Mouse (Mus musculus): ENCODE results near the gene Ror2. TPM values are rescaled to one million over a fixed set of nuclear protein-coding genes. Genes with fewer than 3 reads are reported as not detected.

The Ror2 gene
- polyA plus RNA-seq, 1 experiment from 2014 or later: 13.4 TPM

GRCm38 (mm10) chr13:53125627-53126026, 160.3 kb downstream of the Ror2 start:
- H3K27me3 ChIP-seq (ENCODE audit: control insufficient read depth, insufficient read depth, low read depth, low read length): no peaks in the 10 kb centered on the region
- H3K36me3 ChIP-seq (ENCODE audit: control insufficient read depth, insufficient read depth, low read length): no peaks in the 10 kb centered on the region
- peaks cover 1% of the 10 kb centered on the region for H3K4me1 ChIP-seq (replicated peaks; ENCODE audit: control insufficient read depth, insufficient read depth, low read length)
- WGBS: 61% methylated on average over 5 of the region's 5 CpGs
- no peak for ATAC-seq (ENCODE audit: low read depth)
- H3K9ac ChIP-seq (ENCODE audit: low read length): no peak overlapping the region
- no peak overlapping the region for H3K4me2 ChIP-seq (ENCODE audit: low read depth, low read length)
- H3K4me3 ChIP-seq (ENCODE audit: low read length): no peak overlapping the region
- H3K27ac ChIP-seq (ENCODE audit: low read length): no peak overlapping the region
- no peaks in the 10 kb centered on the region for H3K9me3 ChIP-seq (ENCODE audit: control insufficient read depth, low read length)

GRCm38 (mm10) chr13:53122085-53122484, 163.8 kb downstream of the Ror2 start:
- no peak overlapping the region for H3K9ac ChIP-seq (ENCODE audit: low read length)
- 58% methylated on average over 8 of the region's 8 CpGs for WGBS
- no peak overlapping the region for H3K4me3 ChIP-seq (ENCODE audit: low read length)
- H3K27ac ChIP-seq (ENCODE audit: low read length): no peak overlapping the region
- no peaks in the 10 kb centered on the region for H3K9me3 ChIP-seq (ENCODE audit: control insufficient read depth, low read length)
- ATAC-seq (ENCODE audit: low read depth): no peak; the same call in 1 of the 2 replicates
- peaks cover 9% of the 10 kb centered on the region for H3K4me1 ChIP-seq (replicated peaks; ENCODE audit: control insufficient read depth, insufficient read depth, low read length)
- H3K27me3 ChIP-seq (ENCODE audit: control insufficient read depth, insufficient read depth, low read depth, low read length): no peaks in the 10 kb centered on the region
- no peaks in the 10 kb centered on the region for H3K36me3 ChIP-seq (ENCODE audit: control insufficient read depth, insufficient read depth, low read length)
- no peak overlapping the region for H3K4me2 ChIP-seq (ENCODE audit: low read depth, low read length)

- Histone ChIP-seq H3K4me2 (ENCODE audit: low read depth, low read length) (no peak overlapping the region), H3K4me1 (replicated peaks; ENCODE audit: control insufficient read depth, insufficient read depth, low read length) (peaks cover 9% of the 10 kb centered on the region), H3K4me3 (ENCODE audit: low read length) (no peak overlapping the region), H3K9me3 (ENCODE audit: control insufficient read depth, low read length) (no peaks in the 10 kb centered on the region), H3K27ac (ENCODE audit: low read length) (no peak overlapping the region), H3K9ac (ENCODE audit: low read length) (no peak overlapping the region), H3K27me3 (ENCODE audit: control insufficient read depth, insufficient read depth, low read depth, low read length) (no peaks in the 10 kb centered on the region), H3K36me3 (ENCODE audit: control insufficient read depth, insufficient read depth, low read length) (no peaks in the 10 kb centered on the region)
- 40% methylated on average over 11 of the region's 11 CpGs for WGBS
- ATAC-seq (ENCODE audit: low read depth): no peak; the same call in 1 of the 2 replicates
Measured at GRCm38 (mm10) chr13:53120906-53121305, 165.0 kb downstream of the Ror2 start.

- no peaks in the 10 kb centered on the region for H3K36me3 ChIP-seq (ENCODE audit: control insufficient read depth, insufficient read depth, low read length)
- no peak overlapping the region for H3K4me2 ChIP-seq (ENCODE audit: low read depth, low read length)
- 17% methylated on average over 10 of the region's 10 CpGs for WGBS
- no peaks in the 10 kb centered on the region for H3K27me3 ChIP-seq (ENCODE audit: control insufficient read depth, insufficient read depth, low read depth, low read length)
- H3K4me1 ChIP-seq (replicated peaks; ENCODE audit: control insufficient read depth, insufficient read depth, low read length): peaks cover 9% of the 10 kb centered on the region
- 0 out of 2 replicates have a peak overlapping the region, but pooled peaks have one; percentile 7 for H3K9ac ChIP-seq (ENCODE audit: low read length)
- peak overlapping the region; percentile 41; the same call in 1 of the 2 replicates for H3K27ac ChIP-seq (ENCODE audit: low read length)
- ATAC-seq (ENCODE audit: low read depth): peak; percentile 73
- H3K9me3 ChIP-seq (ENCODE audit: control insufficient read depth, low read length): no peaks in the 10 kb centered on the region
- no peak overlapping the region for H3K4me3 ChIP-seq (ENCODE audit: low read length)
Measured at GRCm38 (mm10) chr13:53119586-53120426, 166.1 kb downstream of the Ror2 start.

GRCm38 (mm10) chr13:53118398-53118797, 167.5 kb downstream of the Ror2 start:
- Histone ChIP-seq H3K4me2 (ENCODE audit: low read depth, low read length) (no peak overlapping the region), H3K4me3 (ENCODE audit: low read length) (no peak overlapping the region), H3K36me3 (ENCODE audit: control insufficient read depth, insufficient read depth, low read length) (no peaks in the 10 kb centered on the region), H3K27me3 (ENCODE audit: control insufficient read depth, insufficient read depth, low read depth, low read length) (no peaks in the 10 kb centered on the region), H3K9ac (ENCODE audit: low read length) (no peak overlapping the region), H3K27ac (ENCODE audit: low read length) (no peak overlapping the region), H3K4me1 (replicated peaks; ENCODE audit: control insufficient read depth, insufficient read depth, low read length) (peaks cover 9% of the 10 kb centered on the region), H3K9me3 (ENCODE audit: control insufficient read depth, low read length) (no peaks in the 10 kb centered on the region)
- WGBS: 86% methylated on average over 13 of the region's 13 CpGs
- no peak for ATAC-seq (ENCODE audit: low read depth)

- Histone ChIP-seq H3K9me3 (ENCODE audit: control insufficient read depth, low read length) (no peaks in the 10 kb centered on the region), H3K27ac (ENCODE audit: low read length) (no peak overlapping the region), H3K9ac (ENCODE audit: low read length) (no peak overlapping the region), H3K4me1 (replicated peaks; ENCODE audit: control insufficient read depth, insufficient read depth, low read length) (peaks cover 9% of the 10 kb centered on the region), H3K4me3 (ENCODE audit: low read length) (no peak overlapping the region), H3K27me3 (ENCODE audit: control insufficient read depth, insufficient read depth, low read depth, low read length) (no peaks in the 10 kb centered on the region), H3K36me3 (ENCODE audit: control insufficient read depth, insufficient read depth, low read length) (no peaks in the 10 kb centered on the region), H3K4me2 (ENCODE audit: low read depth, low read length) (no peak overlapping the region)
- no peak for ATAC-seq (ENCODE audit: low read depth)
- WGBS: 86% methylated on average over 7 of the region's 7 CpGs
Measured at GRCm38 (mm10) chr13:53117921-53118320, 168.0 kb downstream of the Ror2 start.

GRCm38 (mm10) chr13:53110249-53110578, 175.7 kb downstream of the Ror2 start:
- H3K4me1 ChIP-seq (replicated peaks; ENCODE audit: control insufficient read depth, insufficient read depth, low read length): no peaks in the 10 kb centered on the region
- H3K9ac ChIP-seq (ENCODE audit: low read length): no peak overlapping the region
- peak; percentile 26; the same call in 1 of the 2 replicates for ATAC-seq (ENCODE audit: low read depth)
- WGBS: 89% methylated on average over 16 of the region's 16 CpGs
- H3K36me3 ChIP-seq (ENCODE audit: control insufficient read depth, insufficient read depth, low read length): peaks cover 13% of the 10 kb centered on the region
- no peak overlapping the region for H3K4me2 ChIP-seq (ENCODE audit: low read depth, low read length)
- no peak overlapping the region for H3K4me3 ChIP-seq (ENCODE audit: low read length)
- H3K9me3 ChIP-seq (ENCODE audit: control insufficient read depth, low read length): no peaks in the 10 kb centered on the region
- H3K27ac ChIP-seq (ENCODE audit: low read length): no peak overlapping the region
- H3K27me3 ChIP-seq (ENCODE audit: control insufficient read depth, insufficient read depth, low read depth, low read length): no peaks in the 10 kb centered on the region

GRCm38 (mm10) chr13:53109560-53110248, 176.2 kb downstream of the Ror2 start:
- no peak overlapping the region for H3K4me3 ChIP-seq (ENCODE audit: low read length)
- H3K4me1 ChIP-seq (replicated peaks; ENCODE audit: control insufficient read depth, insufficient read depth, low read length): no peaks in the 10 kb centered on the region
- H3K9me3 ChIP-seq (ENCODE audit: control insufficient read depth, low read length): no peaks in the 10 kb centered on the region
- H3K27ac ChIP-seq (ENCODE audit: low read length): no peak overlapping the region
- peak; percentile 89 for ATAC-seq (ENCODE audit: low read depth)
- no peak overlapping the region for H3K9ac ChIP-seq (ENCODE audit: low read length)
- no peaks in the 10 kb centered on the region for H3K27me3 ChIP-seq (ENCODE audit: control insufficient read depth, insufficient read depth, low read depth, low read length)
- 25% methylated on average over 17 of the region's 17 CpGs for WGBS
- H3K36me3 ChIP-seq (ENCODE audit: control insufficient read depth, insufficient read depth, low read length): peaks cover 13% of the 10 kb centered on the region
- H3K4me2 ChIP-seq (ENCODE audit: low read depth, low read length): no peak overlapping the region

GRCm38 (mm10) chr13:53106676-53107075, 179.2 kb downstream of the Ror2 start:
- no peak for ATAC-seq (ENCODE audit: low read depth)
- no peaks in the 10 kb centered on the region for H3K4me1 ChIP-seq (replicated peaks; ENCODE audit: control insufficient read depth, insufficient read depth, low read length)
- 85% methylated on average over 13 of the region's 13 CpGs for WGBS
- no peak overlapping the region for H3K27ac ChIP-seq (ENCODE audit: low read length)
- no peak overlapping the region for H3K9ac ChIP-seq (ENCODE audit: low read length)
- no peaks in the 10 kb centered on the region for H3K27me3 ChIP-seq (ENCODE audit: control insufficient read depth, insufficient read depth, low read depth, low read length)
- no peak overlapping the region for H3K4me3 ChIP-seq (ENCODE audit: low read length)
- H3K36me3 ChIP-seq (ENCODE audit: control insufficient read depth, insufficient read depth, low read length): peaks cover 13% of the 10 kb centered on the region
- no peaks in the 10 kb centered on the region for H3K9me3 ChIP-seq (ENCODE audit: control insufficient read depth, low read length)
- no peak overlapping the region for H3K4me2 ChIP-seq (ENCODE audit: low read depth, low read length)

All from lung, embryonic 16.5 days (tissue).